Mouse (Mus musculus) large intestine, adult 2 months (tissue): ENCODE results near the gene Csnk1g2. TPM values are rescaled to one million over a fixed set of nuclear protein-coding genes. Genes with fewer than 3 reads are reported as not detected.
"Not testable (repeated sequence)": the region's sequence is repeated elsewhere in the genome, so short reads cannot be mapped to it uniquely, and the experiment has no call there.

Source experiments
- DNase-seq: peaks from one replicate; pipeline ENCODE4 v3.0.0-alpha.2; 2012; ENCODE audit warnings: low read depth, low spot score
- WGBS: fragments of 180-500 bp; shearing (Covaris S2); methylation state at CpG from one replicate; pipeline ENCODE4 v1.1.7; 2018; 5-methylcytosine and 5-hydroxymethylcytosine counted together
- polyA plus RNA-seq: library from polyadenylated mRNA; depleted of rRNA; stranded (reverse); fragments of >200 nt; gene quantifications from 2 replicates; pipeline ENCODE4 v1.2.3, GENCODE M21; 2012

Gene Csnk1g2
- polyA plus RNA-seq, 1 experiment: 184 TPM

- no peak for DNase-seq
- 84% methylated on average over 9 of the region's 9 CpGs for WGBS
Measured at GRCm38 (mm10) chr10:80620365-80620764, 2.3 kb upstream of the Csnk1g2 start.

- WGBS: 57% methylated on average over 16 of the region's 16 CpGs
- no peak for DNase-seq
Measured at GRCm38 (mm10) chr10:80620796-80621689, 1.6 kb upstream of the Csnk1g2 start.

GRCm38 (mm10) chr10:80621690-80621939 lies 1.0 kb upstream of the Csnk1g2 start:
- no peak for DNase-seq
- WGBS: under 1% methylated on average over 9 of the region's 9 CpGs

- under 1% methylated on average over 64 of the region's 64 CpGs for WGBS
- DNase-seq: peak; percentile 100
Measured at GRCm38 (mm10) chr10:80621940-80622660, 538 bp upstream of the Csnk1g2 start.

- 10% methylated on average over 15 of the region's 15 CpGs for WGBS
- DNase-seq: no peak
Measured at GRCm38 (mm10) chr10:80623457-80624191, 986 bp downstream of the Csnk1g2 start.

GRCm38 (mm10) chr10:80625764-80626163 lies 3.1 kb downstream of the Csnk1g2 start:
- WGBS: 61% methylated on average over 4 of the region's 4 CpGs
- DNase-seq: no peak

- no peak for DNase-seq
- WGBS: 52% methylated on average over 2 of the region's 2 CpGs
Measured at GRCm38 (mm10) chr10:80627685-80628084, 5.0 kb downstream of the Csnk1g2 start.

GRCm38 (mm10) chr10:80628925-80629324 lies 6.3 kb downstream of the Csnk1g2 start:
- DNase-seq: no peak
- 80% methylated on average over 9 of the region's 9 CpGs for WGBS

GRCm38 (mm10) chr10:80635345-80635744 lies 12.7 kb downstream of the Csnk1g2 start:
- 57% methylated on average over 6 of the region's 6 CpGs for WGBS
- DNase-seq: no peak

GRCm38 (mm10) chr10:80646936-80647335 lies 24.3 kb downstream of the Csnk1g2 start:
- no peak for DNase-seq
- WGBS: 67% methylated on average over 10 of the region's 10 CpGs

GRCm38 (mm10) chr10:80649910-80650309 lies 27.3 kb downstream of the Csnk1g2 start:
- not testable (repeated sequence) for DNase-seq
- 82% methylated on average over 6 of the region's 6 CpGs for whole genome bisulfite sequencing

- 90% methylated on average over 10 of the region's 10 CpGs for WGBS
- no peak for DNase-seq
Measured at GRCm38 (mm10) chr10:80650392-80650791, 27.8 kb downstream of the Csnk1g2 start.

GRCm38 (mm10) chr10:80653156-80653720 lies 30.6 kb downstream of the Csnk1g2 start:
- no peak for DNase-seq
- WGBS: 80% methylated on average over 6 of the region's 6 CpGs

- WGBS: 64% methylated on average over 6 of the region's 6 CpGs
- DNase-seq: no peak
Measured at GRCm38 (mm10) chr10:80654866-80655265, 32.2 kb downstream of the Csnk1g2 start.

- DNase-seq: no peak
- 0% methylated on average over 12 of the region's 12 CpGs for WGBS
Measured at GRCm38 (mm10) chr10:80655406-80656129, 32.9 kb downstream of the Csnk1g2 start.

- WGBS: 1% methylated on average over 72 of the region's 72 CpGs
- peak; percentile 98 for DNase-seq
Measured at GRCm38 (mm10) chr10:80656130-80656862, 33.7 kb downstream of the Csnk1g2 start.

- no peak for DNase-seq
- 19% methylated on average over 15 of the region's 15 CpGs for WGBS
Measured at GRCm38 (mm10) chr10:80656863-80657623, 34.4 kb downstream of the Csnk1g2 start, which contains the start of gene Btbd2. Btbd2 (minus strand) TSS chr10:80657071.
